Mouse (Mus musculus) urinary bladder, postnatal 36 days (tissue): Measurements from ENCODE around the gene Slc3a2.

Experiments used
- DNase-seq, 2 experiments: peaks; one replicate each; pipeline ENCODE4 v3.0.0; 2022; ENCODE audit warnings: low spot score in 2 of 2, mixed read lengths in 1 of 2

Slc3a2 gene

DNA sequence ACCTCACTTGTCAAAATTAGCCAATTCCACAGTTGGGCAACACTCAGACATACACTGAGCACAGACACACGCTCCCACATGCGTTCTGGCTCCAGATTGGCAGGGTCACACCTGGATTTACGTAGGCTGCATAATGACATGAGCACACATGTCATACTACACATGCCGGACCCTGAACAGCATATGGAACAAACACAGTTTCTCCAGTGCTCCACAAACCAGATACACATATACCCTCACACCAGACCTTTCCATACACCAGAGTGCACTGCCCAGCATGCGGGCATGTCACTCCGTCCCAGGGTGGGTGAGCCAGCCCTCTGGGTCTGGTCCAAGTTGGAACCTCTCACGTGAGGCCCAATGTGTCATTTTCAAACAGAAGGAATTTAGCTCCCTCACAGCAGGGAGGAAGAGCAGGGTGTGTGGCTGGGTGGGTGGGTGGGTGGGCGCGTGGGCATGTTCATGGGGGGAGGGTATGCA lies 59.8 kb downstream of the Slc3a2 start, which contains the start of gene Chrm1:
Chrm1 (plus strand) TSS at position 430 of the 480 bp plus-strand sequence.
- DNase-seq: no peak

- DNase-seq: peak in 1 of 2 experiments; percentile 21
Measured at GRCm38 (mm10) chr19:8662337-8662736, 60.8 kb downstream of the Slc3a2 start.

- no peak for DNase-seq
Measured at GRCm38 (mm10) chr19:8661821-8662307, 61.3 kb downstream of the Slc3a2 start.
